Mouse (Mus musculus): ENCODE measurements around the gene Insm1.

Gene Insm1

DNA sequence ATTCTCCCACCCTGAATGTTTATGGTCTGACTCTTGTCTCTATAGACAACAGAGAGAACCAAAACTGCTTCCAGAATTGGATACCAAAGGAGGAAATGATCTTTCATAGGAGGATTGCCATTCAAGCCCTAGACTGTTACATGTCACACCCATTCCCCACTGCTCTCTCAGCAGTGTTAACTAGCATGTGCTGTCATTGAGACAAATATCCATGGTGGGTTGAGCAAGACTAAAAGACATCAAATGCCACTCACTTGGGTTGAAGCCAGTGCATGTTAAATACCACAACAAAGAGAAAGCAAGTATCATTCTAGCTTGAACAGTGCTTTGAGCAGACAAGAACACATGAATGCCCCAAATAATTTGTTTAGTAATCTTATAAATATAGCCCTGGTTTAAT, 41.2 kb downstream of the Insm1 start:
- no peak for ATAC-seq (ENCODE audit: low TSS enrichment)

DNA sequence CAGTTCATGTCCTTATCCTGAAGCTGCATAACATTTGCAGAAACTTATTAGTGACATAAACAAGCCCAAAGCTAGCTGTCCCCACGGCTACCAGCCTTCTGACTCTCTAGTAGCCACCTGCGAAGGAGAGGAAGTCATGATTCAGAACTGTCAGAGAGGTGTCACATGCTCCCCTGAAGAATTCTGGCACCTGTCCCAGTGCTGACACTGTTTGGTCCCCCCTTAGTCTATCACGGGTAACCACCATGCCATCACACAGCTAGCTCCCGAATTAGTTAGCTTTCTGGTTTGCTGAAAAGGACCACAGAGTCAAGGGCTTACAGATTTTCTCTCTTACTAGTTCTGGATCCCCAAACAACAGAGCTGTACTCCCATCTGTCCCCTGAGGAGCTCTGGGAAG, 43.3 kb downstream of the Insm1 start:
- 0 out of 2 replicates have a peak, but pooled peaks have one; percentile 12 for ATAC-seq (ENCODE audit: low TSS enrichment)

- ATAC-seq (ENCODE audit: low TSS enrichment), result no peak
These were observed 44.8 kb downstream of the Insm1 start for GRCm38 (mm10) chr2:146266539-146266938.

All from frontal cortex, adult (tissue).